Mouse (Mus musculus) adrenal gland, postnatal 14 days (tissue): Measurements from ENCODE around the gene Emc8. TPM values are rescaled to one million over a fixed set of nuclear protein-coding genes. Genes with fewer than 3 reads are reported as not detected.

Experiments used
- total RNA-seq: library from RNA; stranded (reverse); gene quantifications from 2 replicates; pipeline ENCODE4 v1.2.3, GENCODE M21; 2021

Emc8 gene
- total RNA-seq, 1 experiment from 2014 or later, result 106 TPM

Other genes starting within 250 kb of the Emc8 start
- 10.3 and 15.5 TPM in 2 replicates for gene Gins2, start 79.3 kb downstream of the Emc8 start, total RNA-seq
- 27.8 and 31.6 TPM in 2 replicates for gene 1190005I06Rik, start 20.9 kb downstream of the Emc8 start, total RNA-seq
- gene Gm27021, start 494 bp downstream of the Emc8 start, total RNA-seq, result 0.64 TPM in 1 of 2 replicates, not detected in the other
- gene Cox4i1, start 351 bp downstream of the Emc8 start, total RNA-seq, result 2,387 and 2,670 TPM in 2 replicates
- 16.9 and 31.7 TPM in 2 replicates for gene Irf8, start 67.8 kb upstream of the Emc8 start, total RNA-seq